Mouse (Mus musculus) urinary bladder, postnatal 36 days (tissue): ENCODE data around the gene Fzd4.

Source experiments
- DNase-seq, 2 experiments: peaks; one replicate each; pipeline ENCODE4 v3.0.0; 2022; ENCODE audit warnings: low spot score in 2 of 2, mixed read lengths in 1 of 2

Fzd4 gene

DNA sequence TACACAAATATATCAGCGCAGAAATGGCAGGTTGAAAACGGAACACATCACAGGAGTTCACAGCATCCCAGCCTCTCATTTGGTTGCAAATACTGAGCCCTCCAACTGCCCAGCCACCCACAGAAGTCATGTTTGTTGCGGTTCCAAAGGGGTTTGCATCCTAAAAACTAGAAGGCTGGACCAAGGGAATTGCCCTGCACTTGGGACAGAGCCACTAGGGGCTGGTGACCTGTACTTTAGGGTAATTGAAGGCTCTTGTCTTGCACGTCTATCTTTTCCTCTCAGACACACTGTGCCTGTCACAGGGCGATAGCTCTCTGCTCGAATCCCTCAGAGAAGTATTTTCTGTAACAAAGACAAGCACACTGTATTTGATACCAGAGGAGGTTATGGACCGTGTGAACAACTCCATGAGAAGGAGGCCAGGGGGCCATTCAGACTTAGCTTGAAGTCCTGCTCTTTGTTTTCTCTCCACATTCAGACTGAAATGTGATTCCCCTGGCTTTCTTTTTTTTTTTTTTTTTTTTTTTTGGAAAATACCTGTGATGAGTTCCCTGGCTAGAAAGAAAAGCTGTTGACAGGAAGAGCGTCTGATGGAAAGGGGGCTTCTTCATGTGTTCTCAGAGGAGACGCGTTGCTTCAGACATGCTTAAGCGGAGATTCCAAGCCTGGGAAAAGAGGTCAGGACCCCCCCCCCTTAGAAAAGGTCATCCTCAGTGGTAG lies 2.9 kb upstream of the Fzd4 start:
- DNase-seq = no peak

DNA sequence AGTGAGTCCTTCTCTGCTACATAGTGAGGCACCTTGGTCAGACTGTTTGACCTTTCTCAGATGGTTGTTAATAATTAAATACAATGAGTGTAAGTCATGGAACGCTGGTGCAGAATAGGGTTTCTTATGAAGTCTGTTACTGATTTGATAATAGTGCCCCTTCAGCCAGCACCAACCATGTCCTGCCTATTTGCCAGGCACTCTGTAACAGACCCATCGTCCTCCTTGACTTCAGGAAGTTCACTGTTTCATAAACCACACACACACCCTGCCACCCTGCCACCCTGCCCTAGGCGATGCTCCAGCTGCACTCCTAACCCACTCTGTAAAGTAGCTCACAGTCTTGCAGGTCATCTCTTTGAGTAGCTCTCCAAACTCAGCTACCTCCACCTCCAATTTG lies 2.2 kb upstream of the Fzd4 start:
- DNase-seq = no peak

DNA sequence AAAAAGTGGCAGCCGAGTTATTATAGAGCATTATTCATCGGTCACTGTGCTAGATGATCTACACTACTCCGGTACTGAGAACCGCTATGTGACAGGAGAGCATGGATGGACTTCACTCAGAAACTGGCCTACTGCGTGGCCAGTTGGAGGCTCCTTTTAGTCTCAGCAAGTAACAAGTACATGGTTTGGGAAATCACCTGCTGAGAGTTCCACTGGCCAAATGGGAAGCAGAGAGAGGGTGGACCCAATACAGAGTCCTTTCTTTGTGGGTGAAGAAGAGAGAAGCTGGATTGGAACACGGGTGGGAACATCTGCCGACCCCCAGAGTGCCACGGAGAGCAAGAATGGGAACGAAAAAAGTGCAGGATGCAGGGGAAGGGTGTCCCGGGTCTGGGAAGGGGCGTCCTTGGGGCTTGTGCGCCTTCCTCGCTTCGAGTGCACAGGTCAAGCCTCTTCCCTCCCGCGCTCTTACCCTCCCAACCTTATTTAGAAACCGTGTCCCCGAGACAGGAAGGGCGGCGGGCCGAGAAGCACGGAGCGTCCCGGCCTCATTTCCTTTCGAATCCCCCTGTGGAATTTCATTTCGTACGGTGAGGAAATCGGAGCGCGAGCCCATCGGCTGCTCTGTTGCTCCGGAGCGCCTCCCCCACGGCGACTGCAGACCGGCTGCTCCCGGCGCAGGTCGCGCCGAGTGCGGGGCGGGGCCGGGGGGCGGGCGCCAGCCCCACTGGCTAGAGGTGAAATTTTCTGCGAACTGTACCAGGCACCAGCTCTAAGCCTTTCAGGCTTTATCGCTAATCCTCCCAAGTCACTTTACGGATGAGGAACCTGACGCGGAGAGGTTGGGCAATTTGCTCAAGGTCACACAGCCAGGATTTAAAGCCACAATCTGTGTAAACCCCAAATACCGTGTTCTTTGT lies 842 bp upstream of the Fzd4 start:
- peak; percentile 60 to 83 for DNase-seq

DNA sequence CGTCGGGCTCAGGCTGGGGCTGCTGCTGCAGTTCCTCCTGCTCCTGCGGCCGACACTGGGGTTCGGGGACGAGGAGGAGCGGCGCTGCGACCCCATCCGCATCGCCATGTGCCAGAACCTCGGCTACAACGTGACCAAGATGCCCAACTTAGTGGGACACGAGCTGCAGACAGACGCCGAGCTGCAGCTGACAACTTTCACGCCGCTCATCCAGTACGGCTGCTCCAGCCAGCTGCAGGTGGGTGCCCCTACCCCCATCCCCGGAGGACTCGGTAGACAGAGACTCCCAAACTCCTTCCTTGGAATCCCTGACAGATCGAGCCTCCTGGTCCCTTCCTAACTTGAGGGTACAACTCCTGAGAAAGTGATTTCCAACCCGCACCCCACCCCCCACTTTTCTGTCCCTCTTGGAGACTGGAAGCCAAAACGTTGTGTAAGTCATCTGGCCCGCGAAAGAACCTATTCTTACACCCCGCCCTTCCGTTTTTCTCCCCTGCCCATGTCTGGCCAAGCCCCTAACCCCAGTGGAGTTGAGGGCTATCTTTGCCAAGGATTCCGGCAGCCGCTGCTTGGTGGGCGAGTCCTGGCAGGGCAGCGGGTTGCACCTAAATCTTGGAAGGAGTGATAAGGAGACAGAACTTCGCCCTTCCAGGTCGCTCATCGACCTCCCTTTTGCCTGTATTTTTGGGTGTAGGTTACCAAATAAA lies 732 bp downstream of the Fzd4 start:
- DNase-seq = peak; percentile 22 to 72

DNA sequence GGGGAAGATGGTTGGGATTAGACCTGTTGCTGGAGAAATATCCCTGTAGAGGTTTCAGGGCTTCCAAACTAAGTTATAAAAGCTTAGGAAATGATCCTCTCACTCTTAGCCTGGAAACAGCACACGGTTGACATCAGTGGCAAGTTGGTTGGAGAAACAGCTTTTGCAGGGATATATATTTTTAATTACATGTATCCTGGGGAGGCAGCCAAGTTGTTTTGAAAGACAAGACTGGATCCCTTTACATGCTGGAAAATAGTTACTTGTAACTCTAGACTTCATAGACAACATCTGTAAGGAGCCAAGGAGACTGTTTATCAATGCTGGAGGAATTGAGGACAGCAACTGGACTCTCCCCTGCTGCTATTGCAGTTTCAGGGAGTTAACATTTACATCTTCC lies 1.9 kb downstream of the Fzd4 start:
- no peak for DNase-seq

DNA sequence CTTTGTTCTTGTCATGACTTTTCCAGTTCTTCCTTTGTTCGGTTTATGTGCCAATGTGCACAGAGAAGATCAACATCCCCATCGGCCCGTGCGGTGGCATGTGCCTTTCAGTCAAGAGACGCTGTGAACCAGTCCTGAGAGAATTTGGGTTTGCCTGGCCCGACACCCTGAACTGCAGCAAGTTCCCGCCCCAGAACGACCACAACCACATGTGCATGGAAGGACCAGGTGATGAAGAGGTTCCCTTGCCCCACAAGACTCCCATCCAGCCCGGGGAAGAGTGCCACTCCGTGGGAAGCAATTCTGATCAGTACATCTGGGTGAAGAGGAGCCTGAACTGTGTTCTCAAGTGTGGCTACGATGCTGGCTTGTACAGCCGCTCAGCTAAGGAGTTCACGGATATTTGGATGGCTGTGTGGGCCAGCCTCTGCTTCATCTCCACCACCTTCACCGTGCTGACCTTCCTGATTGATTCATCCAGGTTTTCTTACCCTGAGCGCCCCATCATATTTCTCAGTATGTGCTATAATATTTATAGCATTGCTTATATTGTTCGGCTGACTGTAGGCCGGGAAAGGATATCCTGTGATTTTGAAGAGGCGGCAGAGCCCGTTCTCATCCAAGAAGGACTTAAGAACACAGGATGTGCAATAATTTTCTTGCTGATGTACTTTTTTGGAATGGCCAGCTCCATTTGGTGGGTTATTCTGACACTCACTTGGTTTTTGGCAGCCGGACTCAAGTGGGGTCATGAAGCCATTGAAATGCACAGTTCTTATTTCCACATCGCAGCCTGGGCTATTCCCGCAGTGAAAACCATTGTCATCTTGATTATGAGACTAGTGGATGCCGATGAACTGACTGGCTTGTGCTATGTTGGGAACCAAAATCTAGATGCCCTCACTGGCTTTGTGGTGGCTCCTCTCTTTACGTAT lies 3.1 kb downstream of the Fzd4 start:
- no peak for DNase-seq

DNA sequence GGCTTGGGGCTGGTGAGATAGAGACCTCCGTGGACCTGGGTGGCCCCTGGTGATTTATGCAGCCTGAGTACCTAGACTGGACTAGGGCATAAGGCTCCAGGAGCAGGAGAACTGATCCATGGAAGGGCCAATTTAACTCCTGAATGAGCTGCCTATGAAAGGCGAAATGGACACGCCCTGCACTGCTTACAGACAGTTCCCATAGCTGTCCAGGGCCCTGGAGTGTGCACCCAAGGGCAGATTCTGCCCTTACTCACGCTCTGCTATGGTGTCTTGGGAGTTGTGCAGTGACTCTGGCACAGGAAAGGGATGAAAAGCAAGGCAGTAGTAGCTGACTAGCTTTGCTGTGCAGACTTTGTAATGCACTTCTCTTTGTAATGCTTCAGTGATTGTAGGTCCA lies 6.1 kb downstream of the Fzd4 start:
- DNase-seq = no peak

DNA sequence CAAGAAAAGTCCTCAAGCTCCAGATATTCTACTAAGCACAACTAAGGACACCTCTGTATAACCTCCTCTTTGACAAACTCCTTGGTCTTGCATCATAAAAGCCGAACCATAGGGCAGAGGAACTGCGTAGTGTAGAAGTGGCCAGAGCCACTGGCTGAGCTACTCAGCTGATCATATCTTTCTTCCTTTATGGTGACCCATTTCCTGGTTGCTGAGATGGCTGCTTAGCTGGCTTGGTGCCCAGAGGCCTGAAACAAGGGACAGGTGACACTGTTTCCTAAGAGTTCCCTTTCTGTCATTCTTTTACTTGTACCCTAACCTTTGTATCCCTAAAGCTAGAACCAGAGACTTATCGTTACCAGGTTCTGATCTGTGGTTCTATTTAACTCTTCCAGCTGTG lies 7.2 kb downstream of the Fzd4 start:
- no peak for DNase-seq

DNA sequence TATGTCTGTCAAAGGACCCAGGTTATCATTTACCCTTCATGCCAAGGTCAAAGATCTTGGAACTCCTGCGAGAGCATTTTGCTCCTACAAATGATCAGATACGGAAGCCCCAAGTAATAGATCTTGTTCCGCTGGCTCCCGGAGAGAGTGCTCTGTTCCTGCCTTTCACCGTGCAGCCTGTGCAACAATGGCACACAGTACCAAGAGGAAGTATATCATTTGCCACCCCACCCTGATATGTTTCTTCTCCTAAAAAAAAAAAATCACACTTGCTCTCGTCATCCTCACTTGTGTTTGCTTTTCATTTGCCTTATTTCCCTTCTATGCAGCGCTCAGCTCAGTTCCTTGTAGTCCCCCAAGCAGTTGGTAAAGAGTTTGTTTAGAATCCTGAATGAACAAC lies 7.9 kb downstream of the Fzd4 start:
- DNase-seq = no peak

DNA sequence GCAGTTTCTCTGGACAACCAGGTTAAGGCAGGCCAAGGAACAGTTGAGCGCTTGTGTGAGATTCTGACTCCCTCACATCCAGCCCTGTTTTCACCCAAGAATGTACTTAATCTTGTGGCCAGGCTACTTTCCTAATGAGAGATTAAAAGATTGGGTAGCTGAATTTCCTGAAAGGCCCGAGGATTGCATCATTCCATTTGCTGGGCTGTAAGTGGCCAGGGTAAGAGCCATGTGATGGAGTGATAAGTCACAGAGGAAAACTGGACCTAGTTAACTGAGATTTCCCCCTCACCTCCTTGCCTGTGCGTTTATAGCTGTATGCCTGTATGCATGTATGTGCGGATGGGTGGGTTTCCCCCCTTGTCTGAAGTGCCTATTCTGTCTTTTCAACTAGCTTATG lies 11.9 kb downstream of the Fzd4 start:
- no peak for DNase-seq

DNA sequence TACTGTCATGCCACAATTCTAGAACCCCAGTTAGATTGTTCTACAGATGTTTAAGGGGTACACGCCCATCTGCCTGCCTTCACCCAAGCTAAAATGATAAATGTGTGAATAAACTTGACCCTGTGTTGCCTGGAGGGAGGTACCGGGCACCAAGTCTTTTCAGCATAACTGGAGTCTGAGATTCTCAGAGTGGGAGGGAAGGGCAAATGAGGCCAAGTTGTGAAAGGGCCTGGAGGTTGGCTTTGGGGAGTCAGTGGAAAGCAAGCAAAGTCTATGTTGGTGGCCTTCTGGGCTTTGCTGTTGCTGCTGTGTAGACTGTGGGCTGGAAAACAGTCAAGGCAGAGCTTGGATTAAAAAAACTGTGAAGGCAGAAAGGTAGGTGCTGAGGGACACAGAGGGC lies 13.6 kb downstream of the Fzd4 start:
- peak in 1 of 2 experiments; percentile 53 for DNase-seq

DNA sequence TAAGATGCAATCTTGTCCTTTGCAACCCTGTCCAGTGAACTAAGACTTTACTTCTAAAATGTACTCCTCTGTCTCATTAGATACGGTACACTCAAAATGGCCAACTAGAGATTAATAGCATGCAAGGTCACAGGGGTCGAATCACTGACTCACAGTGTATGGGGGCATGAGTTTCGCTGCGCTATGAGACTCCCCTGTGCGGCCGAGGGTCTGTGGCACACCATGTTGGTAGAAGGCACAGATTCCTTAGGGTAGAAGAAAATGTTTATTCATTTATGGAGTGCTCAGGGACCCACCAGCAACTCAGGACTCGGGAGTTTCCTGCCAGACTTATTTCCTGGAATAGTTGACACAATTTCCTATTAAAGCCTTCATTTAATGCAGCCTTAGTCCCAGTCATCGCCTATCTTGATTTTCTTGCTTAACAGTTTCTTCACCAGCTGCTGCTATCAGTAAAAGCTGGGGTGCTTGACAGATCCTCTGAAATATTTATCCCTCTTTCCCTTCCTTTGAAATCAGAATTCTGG lies 14.0 kb downstream of the Fzd4 start:
- DNase-seq = no peak

DNA sequence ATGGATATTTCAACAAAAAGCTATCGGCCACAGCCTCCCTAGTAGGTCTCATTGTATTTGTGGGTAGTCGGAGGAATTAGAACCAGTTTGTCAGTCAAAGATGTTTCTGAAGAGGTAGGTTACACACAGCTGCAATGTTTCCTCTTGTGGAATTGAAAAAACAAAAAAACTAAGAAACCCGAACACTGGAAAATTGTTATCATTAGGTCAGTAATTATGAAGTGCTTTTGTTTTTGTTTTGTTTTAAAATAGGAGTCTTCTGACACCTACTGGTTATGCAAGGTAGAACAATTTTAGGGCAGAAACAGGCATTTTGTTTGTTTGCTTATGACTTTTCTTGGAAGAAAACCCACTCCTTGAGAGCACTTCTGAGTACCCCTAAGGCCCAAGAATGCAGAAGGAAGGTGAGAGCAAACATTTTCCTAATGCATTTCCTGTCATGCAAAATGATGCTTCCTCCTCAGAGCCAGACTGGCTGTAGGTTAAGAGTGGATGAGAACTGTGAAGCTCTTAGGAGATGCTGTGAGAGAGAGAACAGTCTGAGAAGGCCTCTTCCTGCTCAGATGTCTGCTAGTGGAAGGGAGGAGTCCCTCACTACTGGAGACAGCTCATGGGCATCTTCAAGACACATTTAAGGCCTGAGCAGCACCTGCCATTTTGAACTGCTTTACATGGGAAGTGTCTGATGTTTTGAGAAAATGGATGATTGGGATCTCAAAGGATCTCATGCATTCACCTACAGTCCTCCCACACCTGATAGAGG lies 14.9 kb downstream of the Fzd4 start:
- no peak for DNase-seq

DNA sequence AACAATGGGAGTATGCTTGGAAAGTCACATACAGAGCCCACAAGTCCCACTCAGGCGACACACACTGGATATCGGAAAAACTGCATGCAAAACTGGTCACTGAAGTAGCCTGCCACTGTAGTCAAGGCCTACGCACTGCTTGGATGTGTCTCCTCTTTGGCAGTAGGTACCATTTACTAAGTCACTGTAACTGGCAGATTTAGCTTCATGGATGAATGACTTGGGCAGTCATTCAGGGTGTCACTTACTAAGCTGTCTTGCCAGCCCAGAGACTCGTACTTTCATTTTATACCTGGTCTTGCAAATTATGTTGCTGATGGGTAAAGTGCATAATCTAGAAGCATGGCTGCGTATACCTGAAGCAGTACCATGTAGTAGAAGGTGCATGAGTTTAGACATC lies 17.1 kb downstream of the Fzd4 start:
- no peak for DNase-seq

DNA sequence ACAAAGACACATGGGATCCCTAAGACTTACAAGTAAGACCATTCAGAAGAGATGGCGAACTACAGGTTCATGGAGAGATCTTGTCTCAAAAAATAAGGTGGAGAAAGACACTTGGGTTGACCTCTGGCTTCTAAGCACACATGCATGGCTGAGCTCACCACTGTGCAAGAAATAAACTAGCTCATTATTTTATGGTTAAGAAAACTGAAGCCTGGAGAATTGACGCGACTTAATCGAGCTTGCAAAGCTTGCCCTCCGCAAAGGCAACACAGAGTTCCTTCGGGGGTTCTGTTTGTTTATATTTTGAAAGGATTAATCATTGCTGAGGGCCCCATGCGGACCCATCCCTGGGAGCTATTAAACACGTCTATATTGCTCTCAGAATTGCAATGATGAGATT lies 18.5 kb downstream of the Fzd4 start:
- no peak for DNase-seq

DNA sequence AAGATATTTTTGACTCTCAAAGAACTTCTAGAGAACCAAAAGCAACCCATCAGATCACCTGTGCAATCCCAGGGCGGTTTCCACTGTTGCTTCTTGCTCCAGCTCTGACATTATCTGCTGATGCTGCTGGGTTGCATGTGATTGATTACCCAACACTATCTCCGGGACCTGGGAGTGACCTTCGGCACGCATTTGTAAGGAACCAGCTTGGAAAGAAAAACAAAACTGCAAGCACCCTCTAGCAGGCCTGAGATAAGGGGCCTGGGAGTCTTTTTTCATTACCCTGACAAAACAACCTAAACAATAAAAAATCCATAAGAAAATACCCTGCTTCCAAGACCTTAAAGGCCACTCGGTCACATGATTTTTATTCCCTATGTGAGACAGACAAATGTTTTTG lies 19.0 kb downstream of the Fzd4 start:
- no peak for DNase-seq

DNA sequence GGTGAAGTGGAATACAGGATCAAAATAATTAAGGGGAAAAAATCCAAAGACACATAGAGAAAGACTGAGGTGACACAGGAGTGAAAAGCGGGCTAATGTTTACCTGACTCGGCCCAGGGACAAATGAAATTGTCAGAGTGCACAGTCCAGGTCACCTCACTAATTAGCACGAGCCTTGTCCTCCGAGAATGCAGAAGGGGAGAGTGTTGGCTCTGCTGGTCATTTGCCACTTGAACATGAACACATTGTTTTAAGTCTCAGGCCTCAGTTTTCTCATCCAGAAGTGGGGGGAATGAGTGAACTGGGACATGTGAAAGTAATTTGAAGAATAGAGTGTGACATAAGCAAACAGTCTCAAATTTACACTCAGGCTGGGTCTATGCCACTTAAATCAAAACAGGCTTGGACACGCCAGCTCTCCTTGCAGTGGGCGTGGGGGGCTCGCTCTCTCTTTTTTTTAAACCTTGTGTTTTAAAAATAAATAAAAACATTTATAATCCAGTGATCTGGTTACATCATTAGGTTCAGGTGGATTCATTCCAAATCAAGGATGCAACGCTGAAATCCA lies 19.6 kb downstream of the Fzd4 start:
- DNase-seq = no peak

DNA sequence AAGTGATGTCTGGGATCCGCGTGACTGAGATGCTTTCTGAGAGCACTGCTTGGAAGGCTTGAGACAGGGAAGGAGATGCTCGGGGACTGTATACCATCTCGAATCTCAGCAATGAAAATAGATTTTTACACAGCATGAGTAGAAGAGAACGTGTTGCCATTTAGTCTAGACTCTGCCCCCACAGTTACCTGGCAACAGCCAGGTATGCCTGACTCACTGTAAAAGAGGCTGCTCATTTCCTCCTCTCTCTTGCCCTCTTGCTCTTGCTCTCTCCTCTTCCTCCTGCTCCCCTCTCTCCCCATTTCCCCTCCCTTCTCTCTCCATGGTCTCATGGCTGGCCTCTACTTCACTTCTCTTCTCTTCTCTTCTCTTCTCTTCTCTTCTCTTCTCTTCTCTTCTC lies 20.5 kb downstream of the Fzd4 start:
- DNase-seq = no peak

DNA sequence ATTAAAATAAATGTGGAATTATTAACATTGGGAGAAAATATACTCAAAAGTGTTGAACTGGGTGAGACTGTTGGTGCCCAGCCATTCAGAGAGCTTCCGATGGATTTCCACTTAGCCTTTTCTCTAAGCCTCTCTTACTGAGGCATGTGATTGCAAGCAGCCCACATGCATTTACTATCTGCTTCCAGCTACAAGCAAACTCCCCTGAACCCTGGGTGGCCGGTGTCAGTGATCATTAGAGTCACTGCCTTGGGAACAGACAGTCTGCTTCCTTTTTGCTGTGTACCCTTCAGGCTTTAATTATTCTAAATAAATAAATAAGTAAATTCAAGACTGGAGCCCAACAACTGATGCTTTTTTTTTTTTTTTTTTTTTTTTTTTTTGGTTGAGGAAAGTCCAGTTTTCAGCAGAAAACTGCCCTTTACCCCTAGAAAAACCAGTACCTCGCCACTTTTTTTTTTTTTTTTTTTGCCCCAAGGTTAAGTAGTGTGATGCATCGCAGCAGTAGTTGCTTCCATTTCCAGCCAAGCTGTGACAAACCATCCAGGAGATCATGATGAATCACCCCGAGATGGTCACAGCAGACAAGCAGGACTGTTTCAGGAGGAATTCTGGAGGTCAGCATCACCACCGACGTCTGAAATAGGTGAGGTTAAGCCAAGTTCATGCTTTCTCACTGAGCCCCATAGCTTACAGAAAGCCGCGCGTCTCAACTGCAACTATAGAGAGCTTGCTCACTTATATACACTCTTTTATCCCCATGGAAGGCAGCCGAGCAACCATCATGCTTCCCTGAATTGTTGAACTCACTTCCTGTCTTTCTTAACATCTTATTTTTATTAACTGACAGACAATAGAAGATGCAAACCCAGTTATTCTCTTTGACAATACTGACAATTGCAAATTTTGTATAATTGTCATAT lies 21.9 kb downstream of the Fzd4 start:
- no peak for DNase-seq
